Mouse (Mus musculus) heart, embryonic 13.5 days (tissue): ENCODE results near the gene 1110051M20Rik. TPM values are rescaled to one million over a fixed set of nuclear protein-coding genes. Genes with fewer than 3 reads are reported as not detected.

ENCODE experiments used
- ATAC-seq: fragments of 200-750 bp; cut with Nextera tagmentation; 2 replicates; pipeline ENCODE4 v1.8.0; 2017; ENCODE audit warnings: moderate TSS enrichment; ENCODE audit not compliant: insufficient number of reproducible peaks, low FRiP score, low TSS enrichment; ENCODE audit errors: extremely low read depth
- H3K27ac ChIP-seq: fragments of 300-500 bp; sonication (generic); replicated peaks from 2 replicates; pipeline ENCODE4 v1.5.1; 2015; ENCODE audit warnings: moderate library complexity, mild to moderate bottlenecking, inconsistent platforms
- H3K27me3 ChIP-seq: fragments of 300-500 bp; sonication (generic); replicated peaks from 2 replicates; pipeline ENCODE4 v1.6.1; 2015; ENCODE audit warnings: mild to moderate bottlenecking, inconsistent platforms
- H3K36me3 ChIP-seq: fragments of 300-500 bp; sonication (generic); 2 replicates; pipeline ENCODE4 v1.6.1; 2015; ENCODE audit warnings: mild to moderate bottlenecking, inconsistent platforms
- H3K4me1 ChIP-seq: fragments of 300-500 bp; sonication (generic); 2 replicates; pipeline ENCODE4 v1.6.1; 2015; ENCODE audit warnings: inconsistent platforms
- H3K4me2 ChIP-seq: fragments of 300-500 bp; sonication (generic); 2 replicates; pipeline ENCODE4 v1.6.1; 2015; ENCODE audit warnings: inconsistent platforms, mild to moderate bottlenecking, moderate library complexity
- H3K4me3 ChIP-seq: fragments of 300-500 bp; sonication (generic); 2 replicates; pipeline ENCODE4 v1.5.1; 2015; ENCODE audit warnings: moderate library complexity, mild to moderate bottlenecking, inconsistent platforms
- H3K9ac ChIP-seq: fragments of 300-500 bp; sonication (generic); 2 replicates; pipeline ENCODE4 v1.6.1; 2015; ENCODE audit warnings: inconsistent platforms, mild to moderate bottlenecking, moderate library complexity
- H3K9me3 ChIP-seq: fragments of 300-500 bp; sonication (generic); 2 replicates; pipeline ENCODE4 v1.6.1; 2016; ENCODE audit warnings: inconsistent platforms
- WGBS: fragments of 180-500 bp; shearing (Covaris S2); methylation state at CpG from one replicate; pipeline ENCODE4 v1.1.7; 2015; ENCODE audit warnings: mixed read lengths; 5-methylcytosine and 5-hydroxymethylcytosine counted together
- polyA plus RNA-seq: library from polyadenylated mRNA; unstranded; fragments of >200 nt; fragmentation: Nextera tagmentation; extraction: Ambion mirVana; gene quantifications from 2 replicates; pipeline ENCODE4 v1.2.1, GENCODE M21; 2015

Gene 1110051M20Rik
- polyA plus RNA-seq, 1 experiment from 2014 or later = 36.3 TPM

DNA sequence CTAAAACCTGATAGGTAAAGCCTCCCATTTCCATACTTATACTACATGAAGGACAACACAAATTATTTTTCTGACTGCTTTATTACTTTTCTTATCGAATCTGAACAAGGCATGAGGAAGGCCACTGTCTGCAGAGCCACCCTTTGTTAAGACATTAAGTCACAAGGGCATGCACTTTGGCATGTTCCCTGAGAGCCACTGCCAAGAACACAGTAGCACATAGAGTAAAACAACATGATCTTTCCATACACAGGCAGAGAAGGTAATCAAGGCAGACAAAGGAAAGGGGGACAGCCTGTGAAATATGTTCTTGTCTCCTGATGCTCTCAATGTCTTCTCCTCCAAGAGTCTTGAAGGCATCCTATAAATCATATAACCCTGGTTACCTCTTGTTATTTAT, 30.7 kb downstream of the 1110051M20Rik start:
- WGBS = 80% methylated on average over 1 of the region's 1 CpGs
- no peak overlapping the region for H3K4me2 ChIP-seq
- H3K36me3 ChIP-seq = no peaks in the 10 kb centered on the region
- H3K4me3 ChIP-seq = no peak overlapping the region
- ATAC-seq = no peak
- H3K27me3 ChIP-seq = no peaks in the 10 kb centered on the region
- H3K27ac ChIP-seq = no peak overlapping the region
- H3K4me1 ChIP-seq = peaks cover 9% of the 10 kb centered on the region
- H3K9ac ChIP-seq = no peak overlapping the region
- H3K9me3 ChIP-seq = no peaks in the 10 kb centered on the region

DNA sequence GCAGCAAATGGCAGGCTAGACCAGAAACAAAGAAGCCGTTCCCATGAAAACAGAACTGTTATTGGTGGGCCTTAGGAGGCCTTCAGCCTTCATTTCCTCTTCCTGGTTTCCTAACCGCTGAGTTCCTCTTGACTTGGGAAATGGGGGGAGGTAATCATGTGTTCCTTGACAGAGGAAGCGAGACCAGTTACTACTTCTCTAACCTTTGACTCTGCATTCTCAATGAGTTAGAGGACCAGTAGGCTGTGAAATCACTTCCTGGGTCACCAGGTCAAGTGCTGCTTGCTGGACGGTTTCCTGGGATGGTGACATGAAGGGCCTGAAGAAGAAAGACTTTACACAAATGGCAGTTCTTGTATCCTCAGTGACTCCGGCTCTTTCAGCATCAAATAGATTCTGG, 32.1 kb downstream of the 1110051M20Rik start:
- WGBS = 64% methylated on average over 5 of the region's 5 CpGs
- no peak overlapping the region for H3K4me3 ChIP-seq
- H3K4me1 ChIP-seq = peaks cover 9% of the 10 kb centered on the region
- no peak overlapping the region for H3K4me2 ChIP-seq
- no peaks in the 10 kb centered on the region for H3K27me3 ChIP-seq
- no peak for ATAC-seq
- H3K36me3 ChIP-seq = no peaks in the 10 kb centered on the region
- no peaks in the 10 kb centered on the region for H3K9me3 ChIP-seq
- no peak overlapping the region for H3K9ac ChIP-seq
- H3K27ac ChIP-seq = no peak overlapping the region

DNA sequence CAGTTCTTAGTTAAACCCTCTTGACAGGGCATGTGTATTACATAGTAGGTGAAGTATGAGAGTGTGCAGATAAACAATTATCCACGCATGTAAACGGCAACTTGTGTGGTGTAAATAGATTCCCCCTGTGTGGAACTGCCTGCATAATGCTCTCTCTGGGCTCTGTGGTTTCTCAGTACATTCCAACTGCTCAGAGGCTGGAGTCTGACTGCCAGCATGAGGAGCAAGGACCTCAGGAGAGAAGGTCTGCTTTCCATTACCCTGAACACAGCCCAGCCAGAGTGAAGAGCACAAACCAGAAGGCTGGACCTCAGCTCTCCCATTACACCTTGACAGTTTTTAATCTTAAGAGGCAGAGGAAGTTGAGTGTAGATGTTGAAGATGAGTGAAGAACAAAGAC, 33.0 kb downstream of the 1110051M20Rik start:
- no peaks in the 10 kb centered on the region for H3K36me3 ChIP-seq
- WGBS = 46% methylated on average over 2 of the region's 2 CpGs
- H3K27me3 ChIP-seq = no peaks in the 10 kb centered on the region
- ATAC-seq = no peak
- H3K4me1 ChIP-seq = peaks cover 9% of the 10 kb centered on the region
- no peak overlapping the region for H3K4me3 ChIP-seq
- H3K4me2 ChIP-seq = no peak overlapping the region
- H3K9ac ChIP-seq = no peak overlapping the region
- no peak overlapping the region for H3K27ac ChIP-seq
- H3K9me3 ChIP-seq = no peaks in the 10 kb centered on the region

DNA sequence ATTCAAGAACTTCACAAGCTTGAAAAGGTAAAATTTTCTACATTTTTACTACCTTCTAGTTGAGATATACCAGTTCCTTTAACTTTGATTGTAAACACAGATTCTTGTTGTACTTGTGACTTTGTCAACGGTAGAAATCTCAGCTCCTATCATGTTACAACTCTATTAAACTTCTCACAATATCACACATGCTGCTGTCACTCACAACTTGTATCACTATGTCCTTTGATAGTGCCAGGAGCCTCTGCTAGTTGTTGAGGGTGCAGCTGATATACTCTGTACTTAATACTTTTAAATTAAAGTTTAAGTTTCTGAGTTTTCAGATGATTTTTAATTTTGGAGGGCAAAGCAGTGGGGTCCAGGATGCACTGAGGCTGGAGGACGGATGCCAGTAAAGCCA, 36.5 kb downstream of the 1110051M20Rik start:
- no peak overlapping the region for H3K9ac ChIP-seq
- no peak overlapping the region for H3K27ac ChIP-seq
- H3K9me3 ChIP-seq = no peaks in the 10 kb centered on the region
- no peak overlapping the region for H3K4me2 ChIP-seq
- H3K4me1 ChIP-seq = peaks cover 9% of the 10 kb centered on the region
- no peaks in the 10 kb centered on the region for H3K27me3 ChIP-seq
- no peak overlapping the region for H3K4me3 ChIP-seq
- ATAC-seq = no peak
- no peaks in the 10 kb centered on the region for H3K36me3 ChIP-seq
- 82% methylated on average over 2 of the region's 2 CpGs for WGBS

DNA sequence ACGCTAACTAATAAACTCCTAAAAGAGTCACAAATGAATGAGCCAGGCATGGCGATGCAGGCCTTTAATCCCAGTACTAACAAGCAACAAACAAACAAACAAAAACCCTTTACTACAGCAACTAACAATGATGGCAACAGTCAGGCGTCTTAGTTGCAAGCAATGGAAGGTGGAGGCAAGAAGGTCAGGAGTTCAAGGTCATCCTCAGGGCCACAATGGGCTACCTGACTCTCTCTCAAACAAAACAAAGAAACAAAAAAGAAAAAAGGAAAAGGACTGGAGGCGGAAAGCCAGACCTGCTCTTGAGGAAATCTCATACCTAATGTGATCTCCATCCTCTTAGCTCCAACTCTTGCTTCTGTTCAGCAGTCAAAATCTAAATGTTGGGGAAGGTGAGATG, 39.4 kb downstream of the 1110051M20Rik start:
- Histone ChIP-seq H3K4me3 (no peak overlapping the region), H3K9me3 (no peaks in the 10 kb centered on the region), H3K27me3 (no peaks in the 10 kb centered on the region), H3K4me1 (no peaks in the 10 kb centered on the region), H3K27ac (no peak overlapping the region), H3K4me2 (no peak overlapping the region), H3K36me3 (no peaks in the 10 kb centered on the region), H3K9ac (no peak overlapping the region)
- 85% methylated on average over 4 of the region's 4 CpGs for WGBS
- no peak for ATAC-seq

DNA sequence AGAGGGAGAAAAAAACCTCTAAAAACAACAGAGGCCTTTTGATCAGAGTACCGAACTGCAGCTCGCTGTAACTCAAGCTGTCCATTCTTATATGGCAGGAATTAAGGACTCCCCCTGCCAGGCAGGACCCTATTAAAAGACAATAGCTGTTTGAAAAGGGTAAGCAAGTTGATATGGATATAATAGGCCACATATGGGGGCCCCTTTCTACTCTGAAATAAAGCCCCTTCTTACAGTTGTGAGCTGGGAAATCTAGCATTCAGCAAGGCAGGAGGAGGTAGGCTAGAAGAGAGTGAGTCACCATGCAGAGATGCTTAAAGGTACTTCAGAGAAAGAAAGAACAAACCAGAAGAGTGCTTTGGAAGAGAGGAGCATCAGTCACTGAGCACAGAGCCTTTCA, 44.8 kb downstream of the 1110051M20Rik start:
- Histone ChIP-seq H3K27ac (no peak overlapping the region), H3K4me2 (no peak overlapping the region), H3K4me3 (no peak overlapping the region), H3K9me3 (no peaks in the 10 kb centered on the region), H3K27me3 (no peaks in the 10 kb centered on the region), H3K4me1 (peaks cover 3% of the 10 kb centered on the region; the same call in 1 of the 2 replicates), H3K9ac (no peak overlapping the region), H3K36me3 (no peaks in the 10 kb centered on the region)
- 70% methylated on average over 2 of the region's 2 CpGs for WGBS
- ATAC-seq = no peak

DNA sequence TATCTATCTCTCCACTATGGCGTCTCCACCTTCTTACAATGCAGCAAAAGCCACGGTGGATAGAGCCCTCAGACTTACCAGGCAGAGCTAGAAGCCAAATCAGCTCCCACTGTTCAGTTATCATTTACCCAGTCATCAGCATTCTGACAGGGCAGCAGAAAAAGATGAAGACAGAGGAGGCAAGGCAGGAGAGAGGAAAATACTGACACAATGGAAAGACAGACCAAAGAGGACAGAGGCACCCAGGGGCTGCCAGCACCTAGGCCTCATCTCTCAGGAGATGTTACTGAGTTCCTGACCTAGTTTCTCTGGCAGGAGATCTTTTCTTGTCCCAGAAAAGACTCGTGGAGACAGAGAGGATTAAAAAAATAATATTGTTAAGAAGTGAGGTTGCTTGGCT, 45.3 kb downstream of the 1110051M20Rik start:
- 40% methylated on average over 3 of the region's 3 CpGs for WGBS
- Histone ChIP-seq H3K27ac (no peak overlapping the region), H3K4me2 (no peak overlapping the region), H3K36me3 (no peaks in the 10 kb centered on the region), H3K4me1 (peaks cover 3% of the 10 kb centered on the region; the same call in 1 of the 2 replicates), H3K4me3 (no peak overlapping the region), H3K9ac (no peak overlapping the region), H3K27me3 (no peaks in the 10 kb centered on the region), H3K9me3 (no peaks in the 10 kb centered on the region)
- no peak for ATAC-seq

DNA sequence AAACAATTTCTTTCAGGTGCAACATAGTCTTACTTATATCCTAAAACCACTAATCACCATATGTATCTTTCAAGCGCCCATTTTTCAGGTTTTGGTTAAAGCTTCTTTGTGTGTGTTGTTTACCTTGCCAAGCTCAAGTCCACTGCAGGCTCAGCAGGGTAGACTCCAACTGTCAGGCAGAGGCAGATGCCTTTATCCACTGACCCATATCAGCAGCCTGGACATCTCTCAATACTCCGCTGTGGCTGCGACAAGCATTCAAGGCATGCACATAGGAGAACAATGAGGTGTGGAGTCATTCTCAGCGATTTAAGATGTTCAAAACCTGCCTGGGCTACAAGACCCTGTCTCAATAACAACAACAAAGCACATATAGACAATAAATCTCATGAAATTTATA, 50.4 kb downstream of the 1110051M20Rik start:
- no peaks in the 10 kb centered on the region for H3K36me3 ChIP-seq
- 39% methylated on average over 4 of the region's 4 CpGs for WGBS
- ATAC-seq = no peak

DNA sequence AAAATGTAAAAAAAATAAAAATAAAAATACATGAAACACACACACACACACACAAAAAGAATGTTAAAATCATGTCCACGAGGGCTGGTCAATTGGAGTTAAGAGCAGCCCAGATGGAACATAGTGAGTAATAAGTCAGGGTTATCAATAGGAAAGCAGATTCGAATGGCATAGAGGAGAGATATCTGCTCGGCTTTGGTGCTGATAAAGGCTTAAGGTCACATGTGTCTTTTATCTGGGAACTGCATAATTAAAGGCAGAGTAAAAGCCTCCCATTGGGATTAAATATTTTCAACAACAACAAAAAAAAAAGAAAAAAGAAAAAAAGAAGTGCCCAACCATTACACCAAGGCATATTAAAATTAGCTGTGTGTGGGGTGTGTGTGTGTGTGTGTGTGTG, 55.8 kb downstream of the 1110051M20Rik start:
- no peaks in the 10 kb centered on the region for H3K9me3 ChIP-seq
- H3K27me3 ChIP-seq = no peaks in the 10 kb centered on the region
- no peak for ATAC-seq
- H3K27ac ChIP-seq = no peak overlapping the region
- no peaks in the 10 kb centered on the region for H3K36me3 ChIP-seq
- H3K4me2 ChIP-seq = no peak overlapping the region
- no peak overlapping the region for H3K4me3 ChIP-seq
- H3K9ac ChIP-seq = no peak overlapping the region
- H3K4me1 ChIP-seq = peaks cover 56% of the 10 kb centered on the region
- WGBS = 13% methylated on average over 3 of the region's 3 CpGs

More for the DNA sequence above, 50.4 kb downstream of the 1110051M20Rik start:
- no peaks in the 10 kb centered on the region for H3K27me3 ChIP-seq
- H3K4me1 ChIP-seq = peaks cover 22% of the 10 kb centered on the region
- no peak overlapping the region for H3K4me3 ChIP-seq
- no peaks in the 10 kb centered on the region for H3K9me3 ChIP-seq
- H3K9ac ChIP-seq = no peak overlapping the region
- no peak overlapping the region for H3K4me2 ChIP-seq
- H3K27ac ChIP-seq = no peak overlapping the region

DNA sequence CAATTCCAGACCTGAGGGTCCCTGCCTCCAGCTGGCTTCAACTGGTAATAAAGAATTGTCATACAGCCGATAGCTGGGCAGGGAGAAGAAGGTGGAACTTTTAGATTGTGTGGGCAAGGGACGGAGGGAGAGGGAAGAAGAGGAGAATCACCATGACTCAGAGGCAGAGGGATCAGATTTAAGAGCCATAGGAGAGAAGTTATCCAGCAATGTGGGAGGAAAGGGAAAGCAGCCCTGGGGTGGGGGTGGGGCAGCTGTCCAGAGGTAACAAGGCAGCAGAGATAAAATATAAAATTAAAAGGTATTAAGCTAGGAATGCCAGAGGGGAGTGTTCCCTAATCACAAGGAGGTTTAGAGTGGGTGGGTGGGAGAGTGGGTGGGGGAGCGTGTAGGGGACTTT, 56.2 kb downstream of the 1110051M20Rik start:
- Histone ChIP-seq H3K4me3 (no peak overlapping the region), H3K4me1 (peaks cover 61% of the 10 kb centered on the region), H3K27me3 (no peaks in the 10 kb centered on the region), H3K9ac (no peak overlapping the region), H3K9me3 (no peaks in the 10 kb centered on the region), H3K36me3 (no peaks in the 10 kb centered on the region), H3K4me2 (no peak overlapping the region), H3K27ac (no peak overlapping the region)
- 47% methylated on average over 3 of the region's 3 CpGs for WGBS
- no peak for ATAC-seq

DNA sequence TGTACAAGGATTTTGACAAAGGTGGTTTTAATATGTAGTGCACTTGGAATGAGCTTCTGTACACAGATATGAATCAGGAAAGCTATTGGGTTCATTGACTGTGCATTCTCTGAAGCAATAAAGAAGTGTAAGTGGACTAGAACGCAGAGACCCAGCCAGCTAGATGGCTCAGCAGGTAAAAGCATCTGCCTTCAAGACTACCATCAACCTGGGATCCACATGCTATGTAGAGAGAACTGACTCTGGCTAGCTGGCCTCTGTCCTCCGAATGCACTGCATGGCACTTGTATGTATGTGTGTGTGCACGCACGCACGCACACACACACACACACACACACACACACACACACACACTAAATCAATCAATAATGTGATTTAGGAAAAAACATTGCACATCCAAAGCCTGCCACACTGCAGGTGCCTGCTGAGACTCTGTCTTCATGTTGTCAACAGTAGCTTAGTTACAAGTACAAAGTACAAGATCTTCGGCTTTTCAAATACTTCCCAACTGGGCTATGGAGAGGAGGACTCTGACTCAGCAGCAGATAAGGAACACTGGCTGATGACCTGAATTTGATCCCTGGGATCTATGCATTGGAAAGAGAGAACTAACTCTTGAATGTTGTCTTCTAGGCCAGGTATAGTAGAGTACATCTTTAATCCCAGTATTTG, 57.1 kb downstream of the 1110051M20Rik start:
- Histone ChIP-seq H3K4me1 (peaks cover 65% of the 10 kb centered on the region), H3K27me3 (no peaks in the 10 kb centered on the region), H3K9me3 (no peaks in the 10 kb centered on the region), H3K36me3 (no peaks in the 10 kb centered on the region), H3K27ac (no peak overlapping the region; the same call in 1 of the 2 replicates), H3K4me3 (no peak overlapping the region), H3K4me2 (no peak overlapping the region), H3K9ac (no peak overlapping the region)
- ATAC-seq = no peak
- 73% methylated on average over 6 of the region's 6 CpGs for WGBS

DNA sequence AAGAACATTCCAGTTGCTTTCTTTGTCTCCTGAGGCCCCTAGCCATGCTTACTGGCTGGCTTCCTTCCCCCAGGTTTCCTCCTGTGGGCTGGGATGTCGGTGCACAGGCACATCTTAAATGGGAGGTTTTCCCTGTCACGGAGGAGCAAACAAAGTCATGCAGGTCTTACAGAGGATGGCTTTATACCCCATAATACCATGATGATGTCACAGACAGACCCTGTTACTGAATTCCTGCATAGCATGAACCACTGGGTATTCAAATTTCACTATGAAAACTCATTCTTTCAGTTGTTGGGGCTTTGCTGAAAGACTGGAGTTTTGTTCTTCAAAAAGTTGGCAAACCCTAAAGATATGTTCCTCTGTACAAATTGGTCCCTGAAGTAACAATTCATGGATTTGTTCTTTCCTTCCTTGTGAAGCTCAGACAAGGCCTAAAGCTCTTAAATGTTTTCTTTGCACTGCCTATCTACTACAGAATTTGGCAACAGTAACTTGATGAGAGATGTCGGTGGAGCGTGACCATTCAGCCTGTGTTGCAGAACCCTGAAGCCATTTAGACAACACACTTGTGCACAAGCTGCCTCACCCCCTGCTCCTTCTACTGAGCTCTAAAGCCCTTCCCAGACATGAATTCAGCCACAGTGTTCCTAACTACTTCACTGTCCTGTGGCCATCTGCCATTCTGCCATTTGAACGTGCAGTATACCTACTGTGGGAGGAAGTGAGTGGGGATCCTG, 57.8 kb downstream of the 1110051M20Rik start:
- Histone ChIP-seq H3K4me3 (no peak overlapping the region), H3K9me3 (no peaks in the 10 kb centered on the region), H3K4me1 (peaks cover 65% of the 10 kb centered on the region), H3K27me3 (no peaks in the 10 kb centered on the region), H3K36me3 (no peaks in the 10 kb centered on the region), H3K4me2 (no peak overlapping the region), H3K9ac (no peak overlapping the region), H3K27ac (peak overlapping the region; percentile 55; the same call in 1 of the 2 replicates)
- no peak for ATAC-seq
- WGBS = 65% methylated on average over 5 of the region's 5 CpGs
